8 mouse cellular contexts compared by ENCODE assay signal in genomic region chr10:39612633-39612988, GRCm38 (mm10). TPM values are rescaled to one million over a fixed set of nuclear protein-coding genes. Genes with fewer than 3 reads are reported as not detected.
A peak's percentile ranks its signal among the peaks of the same experiment; 100 is the strongest.
DNase-seq lines count a peak whose midpoint lies in the region; ATAC-seq and TF ChIP-seq lines count a peak whose summit lies in the region.

Gene Traf3ip2, plus strand, starts transcription at chr10:39612934.

- peaks cover 21% of the 10 kb centered on the region for H3K4me1 ChIP-seq in lung, embryonic 14.5 days (ENCODE audit: insufficient read depth)
- H3K4me1 ChIP-seq in embryonic facial prominence, embryonic 10.5 days, result peaks cover 51% of the 10 kb centered on the region
- H3K4me1 ChIP-seq in intestine, embryonic 14.5 days (replicated peaks; ENCODE audit: control insufficient read depth, insufficient read depth, low read length), result peaks cover 43% of the 10 kb centered on the region
- H3K4me1 ChIP-seq in neural tube, embryonic 12.5 days, result peaks cover 15% of the 10 kb centered on the region

- peak within 1 kb of the TSS; percentile 96 for H3K27ac ChIP-seq in lung, embryonic 14.5 days (ENCODE audit: low read depth)
- peak within 1 kb of the TSS; percentile 90 for H3K27ac ChIP-seq in embryonic facial prominence, embryonic 10.5 days (replicated peaks)
- peak within 1 kb of the TSS; percentile 99 for H3K27ac ChIP-seq in intestine, embryonic 14.5 days (ENCODE audit: low read depth)
- H3K27ac ChIP-seq in neural tube, embryonic 12.5 days, result no peak within 1 kb of the TSS

- ATAC-seq in lung, embryonic 14.5 days (ENCODE audit: insufficient read depth), result no peak; the same call in 1 of the 2 replicates
- ATAC-seq in intestine, embryonic 14.5 days (replicated peaks; ENCODE audit: low FRiP score, low TSS enrichment, low read depth), result no peak; the same call in 1 of the 2 replicates
- ATAC-seq in neural tube, embryonic 12.5 days (ENCODE audit: low FRiP score, low read depth), result no peak

- peak within 1 kb of the TSS; percentile 62 for H3K9ac ChIP-seq in lung, embryonic 14.5 days
- H3K9ac ChIP-seq in intestine, embryonic 14.5 days (ENCODE audit: low read length), result peak within 1 kb of the TSS; percentile 72
- 0 out of 2 replicates have a peak within 1 kb of the TSS, but pooled peaks have one; percentile 26 for H3K9ac ChIP-seq in neural tube, embryonic 12.5 days

- peak within 1 kb of the TSS; percentile 74 for H3K4me2 ChIP-seq in lung, embryonic 14.5 days
- peak within 1 kb of the TSS; percentile 65 for H3K4me2 ChIP-seq in intestine, embryonic 14.5 days (ENCODE audit: low read length)
- peak within 1 kb of the TSS; percentile 45 for H3K4me2 ChIP-seq in neural tube, embryonic 12.5 days (replicated peaks)

- H3K4me3 ChIP-seq in lung, embryonic 14.5 days (ENCODE audit: low read depth, low read length), result peak within 1 kb of the TSS; percentile 43
- H3K4me3 ChIP-seq in embryonic facial prominence, embryonic 10.5 days, result peak within 1 kb of the TSS; percentile 53
- peak within 1 kb of the TSS; percentile 46 for H3K4me3 ChIP-seq in intestine, embryonic 14.5 days (ENCODE audit: low read depth, low read length)
- H3K4me3 ChIP-seq in neural tube, embryonic 12.5 days, result 0 out of 2 replicates have a peak within 1 kb of the TSS, but pooled peaks have one; percentile 11

- peaks cover 5% of the 10 kb centered on the region; the same call in 1 of the 2 replicates for H3K9me3 ChIP-seq in lung, embryonic 14.5 days (ENCODE audit: low read depth, low read length)
- H3K9me3 ChIP-seq in embryonic facial prominence, embryonic 10.5 days, result peaks cover 4% of the 10 kb centered on the region; the same call in 1 of the 2 replicates
- 0 out of 2 replicates have a peak, but pooled peaks cover 3% of the 10 kb centered on the region for H3K9me3 ChIP-seq in intestine, embryonic 14.5 days (ENCODE audit: control insufficient read depth, low read length)
- no peaks in the 10 kb centered on the region for H3K9me3 ChIP-seq in neural tube, embryonic 12.5 days

- H3K27me3 ChIP-seq in lung, embryonic 14.5 days (ENCODE audit: insufficient read depth, low read length), result no peaks in the 10 kb centered on the region
- H3K27me3 ChIP-seq in embryonic facial prominence, embryonic 10.5 days (replicated peaks; ENCODE audit: low read depth, poor library complexity, severe bottlenecking), result no peaks in the 10 kb centered on the region
- no peaks in the 10 kb centered on the region for H3K27me3 ChIP-seq in intestine, embryonic 14.5 days (replicated peaks; ENCODE audit: control insufficient read depth, insufficient read depth, low read length)
- no peaks in the 10 kb centered on the region for H3K27me3 ChIP-seq in neural tube, embryonic 12.5 days (replicated peaks)

- peaks cover 3% of the 10 kb centered on the region; the same call in 1 of the 2 replicates for H3K36me3 ChIP-seq in lung, embryonic 14.5 days (ENCODE audit: insufficient read depth)
- no peaks in the 10 kb centered on the region for H3K36me3 ChIP-seq in embryonic facial prominence, embryonic 10.5 days (replicated peaks)
- H3K36me3 ChIP-seq in intestine, embryonic 14.5 days (ENCODE audit: control insufficient read depth, insufficient read depth, low read length), result 0 out of 2 replicates have a peak, but pooled peaks cover under 1% of the 10 kb centered on the region
- H3K36me3 ChIP-seq in neural tube, embryonic 12.5 days, result no peaks in the 10 kb centered on the region

- DNase-seq in lung, embryonic 14.5 days, result no peak
- no peak for DNase-seq in lung, postnatal 10 days
- DNase-seq in embryonic facial prominence, embryonic 10.5 days (ENCODE audit: low spot score), result no peak
- no peak for DNase-seq in intestine, embryonic 14.5 days (ENCODE audit: low spot score)
- DNase-seq in T-cell, adult 2 months (ENCODE audit: low spot score), result no peak
- DNase-seq in ovary, postnatal 36 days (ENCODE audit: low spot score), result no peak
- no peak for DNase-seq in cerebellum, adult 11 months

- 18% methylated on average over 4 of the region's 4 CpGs for WGBS in lung, embryonic 14.5 days
- WGBS in embryonic facial prominence, embryonic 10.5 days, result 43% methylated on average over 4 of the region's 4 CpGs
- 18% methylated on average over 4 of the region's 4 CpGs for WGBS in intestine, embryonic 14.5 days
- WGBS in neural tube, embryonic 12.5 days, result 60% methylated on average over 4 of the region's 4 CpGs

- TF ChIP-seq CTCF in lung, embryonic 14.5 days (IDR thresholded peaks at IDR 0.05; ENCODE audit: low read depth), result no peak

RNA-seq across cellular contexts. Expression of gene Traf3ip2, which starts in this region (rescaled TPM):
- polyA plus RNA-seq in lung, embryonic 14.5 days (2014; fragmentation: Nextera tagmentation; extraction: Ambion mirVana), result 27.9 TPM in 2 replicates
- polyA plus RNA-seq in embryonic facial prominence, embryonic 10.5 days (2016; fragmentation: Nextera tagmentation; extraction: Ambion mirVana), result 12.9 and 14.8 TPM in 2 replicates
- polyA plus RNA-seq in intestine, embryonic 14.5 days (2014; fragmentation: Nextera tagmentation; extraction: Ambion mirVana), result 27.8 and 28.5 TPM in 2 replicates
- polyA plus RNA-seq in neural tube, embryonic 12.5 days (2016; fragmentation: Nextera tagmentation; extraction: Ambion mirVana), result 5.4 and 7.2 TPM in 2 replicates
